Mouse (Mus musculus): ENCODE measurements at regions not wholly inside any gene's neighbourhood (a gene's known extent, or its start where the extent isn't known, plus 50 kb on each side); places are given as distances from the start of the nearest gene placed in this dataset.

DNA sequence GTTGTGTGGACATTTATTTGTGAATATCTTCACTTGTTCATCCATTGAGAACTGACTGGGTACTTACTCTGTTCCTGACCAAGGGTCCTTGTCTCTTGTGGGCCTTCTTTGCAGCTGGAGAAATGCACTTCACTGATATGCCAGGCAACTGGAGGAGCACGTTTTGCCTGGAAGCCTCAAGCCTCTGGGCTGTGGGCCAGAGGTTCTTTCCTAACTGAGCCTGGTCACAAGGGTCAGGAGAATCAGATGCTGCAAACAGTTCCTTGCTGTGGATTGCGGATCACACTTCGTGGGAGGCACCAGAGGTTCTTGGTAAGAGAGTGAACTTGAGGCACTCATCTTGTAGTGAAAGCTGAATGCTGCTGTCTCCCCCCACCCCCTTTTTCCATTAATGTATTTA is 124.6 kb downstream of the Spata19 start:
- no peaks in the 10 kb centered on the region for H3K27me3 ChIP-seq (ENCODE audit: control insufficient read depth in 1 of 2, insufficient read depth in 2 of 2, low read length in 2 of 2)
- no peak for TF ChIP-seq KAT2A (conservative IDR thresholded peaks at IDR 0.05; ENCODE audit: low read depth, low read length)
- no peak for TF ChIP-seq SIN3A (IDR thresholded peaks at IDR 0.05; ENCODE audit: low read length)
- TF ChIP-seq E2F4 (IDR thresholded peaks at IDR 0.05; ENCODE audit: borderline replicate concordance, low read depth, low read length) = no peak
- TF ChIP-seq SMC3 (IDR thresholded peaks at IDR 0.05; ENCODE audit: low read depth, low read length) = no peak
- no peak for TF ChIP-seq NRF1 (IDR thresholded peaks at IDR 0.05; ENCODE audit: insufficient read depth, low read depth, low read length, poor library complexity, severe bottlenecking)
- no peak for TF ChIP-seq CTCF (IDR thresholded peaks at IDR 0.05 in 2 of 3, conservative IDR thresholded peaks at IDR 0.05 in 1 of 3; ENCODE audit: control insufficient read depth in 1 of 3, insufficient read depth in 1 of 3, low read depth in 2 of 3, low read length in 3 of 3, poor library complexity in 1 of 3, severe bottlenecking in 1 of 3)
- TF ChIP-seq CHD1 (IDR thresholded peaks at IDR 0.05; ENCODE audit: low read depth, low read length) = no peak
- no peak for TF ChIP-seq USF1 (IDR thresholded peaks at IDR 0.05; ENCODE audit: low read depth, low read length)
- no peak for TF ChIP-seq TBP (IDR thresholded peaks at IDR 0.05; ENCODE audit: low read depth, low read length)
- TF ChIP-seq EP300 (IDR thresholded peaks at IDR 0.05; ENCODE audit: low read depth in 1 of 2, low read length in 2 of 2) = no peak
- TF ChIP-seq ETS1 (IDR thresholded peaks at IDR 0.05; ENCODE audit: low read depth, low read length) = no peak
- TF ChIP-seq ZKSCAN1 (IDR thresholded peaks at IDR 0.05; ENCODE audit: low read depth, low read length) = no peak
- no peak for TF ChIP-seq BHLHE40 (IDR thresholded peaks at IDR 0.05; ENCODE audit: borderline replicate concordance, low read depth, low read length)
- TF ChIP-seq MAFK (IDR thresholded peaks at IDR 0.05; ENCODE audit: borderline replicate concordance, low read depth, low read length) = no peak
- no peak for DNase-seq (ENCODE audit: low read depth, low spot score)
- H3K36me3 ChIP-seq (ENCODE audit: control insufficient read depth in 1 of 2, insufficient read depth in 2 of 2, low read length in 2 of 2) = no peaks in the 10 kb centered on the region
- H3K79me2 ChIP-seq (ENCODE audit: control insufficient read depth, insufficient read depth, low read length, poor library complexity) = no peaks in the 10 kb centered on the region
- H3K4me1 ChIP-seq (ENCODE audit: control insufficient read depth in 1 of 2, insufficient read depth in 2 of 2, low read length in 2 of 2) = no peaks in the 10 kb centered on the region
- no peak overlapping the region for H3K27ac ChIP-seq (ENCODE audit: control insufficient read depth, low read depth, low read length)
- H3K9ac ChIP-seq (ENCODE audit: control insufficient read depth, low read depth, low read length, poor library complexity, severe bottlenecking) = no peak overlapping the region
- no peaks in the 10 kb centered on the region for H3K9me3 ChIP-seq (replicated peaks; ENCODE audit: insufficient read depth, low read length)
- H3K4me3 ChIP-seq (ENCODE audit: control insufficient read depth in 1 of 2, insufficient read depth in 1 of 2, low read depth in 2 of 2, low read length in 2 of 2) = no peak overlapping the region

DNA sequence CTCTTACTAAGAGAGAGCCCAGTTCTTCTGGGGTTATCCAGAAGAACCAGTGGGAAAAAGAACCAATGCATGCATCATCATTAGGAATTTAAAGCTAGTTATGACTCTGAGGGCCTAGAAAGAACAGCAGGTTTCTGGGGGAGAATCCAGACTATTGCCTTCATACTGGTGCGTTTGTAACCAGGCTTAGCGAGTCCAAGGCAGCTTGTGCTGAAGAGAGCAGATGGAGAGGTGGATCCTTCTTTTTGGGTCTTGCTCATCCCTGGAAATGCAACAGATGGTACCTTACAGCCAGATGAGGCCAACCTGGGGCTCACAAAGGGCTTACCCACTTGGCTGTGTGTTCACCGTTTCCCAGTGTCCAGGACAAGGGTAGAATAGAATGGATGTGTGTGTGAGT is 130.1 kb downstream of the Spata19 start:
- Histone ChIP-seq H3K27ac (ENCODE audit: control insufficient read depth, low read depth, low read length) (no peak overlapping the region), H3K9ac (ENCODE audit: control insufficient read depth, low read depth, low read length, poor library complexity, severe bottlenecking) (no peak overlapping the region), H3K9me3 (replicated peaks; ENCODE audit: insufficient read depth, low read length) (no peaks in the 10 kb centered on the region), H3K4me1 (ENCODE audit: control insufficient read depth in 1 of 2, insufficient read depth in 2 of 2, low read length in 2 of 2) (no peaks in the 10 kb centered on the region), H3K79me2 (ENCODE audit: control insufficient read depth, insufficient read depth, low read length, poor library complexity) (no peaks in the 10 kb centered on the region), H3K36me3 (ENCODE audit: control insufficient read depth in 1 of 2, insufficient read depth in 2 of 2, low read length in 2 of 2) (no peaks in the 10 kb centered on the region), H3K27me3 (ENCODE audit: control insufficient read depth in 1 of 2, insufficient read depth in 2 of 2, low read length in 2 of 2) (no peaks in the 10 kb centered on the region), H3K4me3 (ENCODE audit: control insufficient read depth in 1 of 2, insufficient read depth in 1 of 2, low read depth in 2 of 2, low read length in 2 of 2) (no peak overlapping the region)
- no peak for DNase-seq (ENCODE audit: low read depth, low spot score)
- TF ChIP-seq USF2 (IDR thresholded peaks at IDR 0.05; ENCODE audit: borderline replicate concordance in 1 of 2, insufficient read depth in 1 of 2, low read depth in 1 of 2, low read length in 2 of 2) (no peak), RAD21 (IDR thresholded peaks at IDR 0.05; ENCODE audit: low read depth, low read length) (no peak), BHLHE40 (IDR thresholded peaks at IDR 0.05; ENCODE audit: borderline replicate concordance, low read depth, low read length) (no peak), MYC (IDR thresholded peaks at IDR 0.05; ENCODE audit: low read depth, low read length) (no peak), ZC3H11A (IDR thresholded peaks at IDR 0.05; ENCODE audit: low read depth, low read length) (no peak), USF1 (IDR thresholded peaks at IDR 0.05; ENCODE audit: low read depth, low read length) (no peak), GABPA (IDR thresholded peaks at IDR 0.05; ENCODE audit: low read depth, low read length) (no peak), CHD1 (IDR thresholded peaks at IDR 0.05; ENCODE audit: low read depth, low read length) (no peak), KAT2A (conservative IDR thresholded peaks at IDR 0.05; ENCODE audit: low read depth, low read length) (no peak), POLR2A (IDR thresholded peaks at IDR 0.05; ENCODE audit: control insufficient read depth in 1 of 2, insufficient read depth in 1 of 2, low read depth in 1 of 2, low read length in 2 of 2, poor library complexity in 1 of 2) (no peak), POLR2AphosphoS2 (IDR thresholded peaks at IDR 0.05; ENCODE audit: low read length) (no peak), UBTF (IDR thresholded peaks at IDR 0.05; ENCODE audit: borderline replicate concordance, insufficient read depth, low read depth, low read length) (no peak), HCFC1 (IDR thresholded peaks at IDR 0.05; ENCODE audit: low read depth, low read length) (no peak), ELF1 (IDR thresholded peaks at IDR 0.05; ENCODE audit: low read depth, low read length) (no peak), TBP (IDR thresholded peaks at IDR 0.05; ENCODE audit: low read depth, low read length) (no peak), ZNF384 (IDR thresholded peaks at IDR 0.05; ENCODE audit: low read depth, low read length) (no peak), POLR2AphosphoS5 (IDR thresholded peaks at IDR 0.05; ENCODE audit: borderline replicate concordance, low read depth, low read length) (no peak)
